Mouse (Mus musculus) heart, postnatal 0 days (tissue): ENCODE measurements at regions not wholly inside any gene's neighbourhood (a gene's known extent, or its start where the extent isn't known, plus 50 kb on each side); places are given as distances from the start of the nearest gene placed in this dataset.

ENCODE experiments used
- CTCF ChIP-seq: IDR thresholded peaks from 2 replicates; pipeline ENCODE4 v1.5.1; 2016; ENCODE audit warnings: antibody characterized with exemption, control low read depth, low read depth
- EP300 ChIP-seq: IDR thresholded peaks from 2 replicates; pipeline ENCODE4 v1.6.1; 2016; ENCODE audit warnings: antibody characterized with exemption, low read depth

- TF ChIP-seq CTCF (no peak), EP300 (no peak)
Observed at GRCm38 (mm10) chr12:79890887-79891286, 221.9 kb downstream of the Zfp36l1 start.
